Mouse (Mus musculus) erythroid progenitor cell, adult 5-6 weeks (primary cell): Measurements from ENCODE around the gene Ackr1. TPM values are rescaled to one million over a fixed set of nuclear protein-coding genes. Genes with fewer than 3 reads are reported as not detected.
"Not testable (repeated sequence)": the region's sequence is repeated elsewhere in the genome, so short reads cannot be mapped to it uniquely, and the experiment has no call there.

ENCODE experiments used
- ATAC-seq: replicated peaks from 2 replicates; pipeline ENCODE4 v1.8.0; 2016; ENCODE audit warnings: moderate number of reproducible peaks, mild to moderate bottlenecking, moderate TSS enrichment, inconsistent platforms; ENCODE audit not compliant: poor library complexity, low FRiP score, severe bottlenecking
- total RNA-seq, 2 experiments: library from RNA; stranded (forward) in 1 of 2; stranded (reverse) in 1 of 2; fragments of 150-400 nt in 1 of 2; fragments of 186-747, 209-891 nt in 1 of 2; gene quantifications; 2 replicates each; pipeline versions ENCODE4 v1.2.3 to v1.2.4; 2015 to 2017; ENCODE audit warnings: low replicate concordance in 2 of 2

Ackr1 gene
- total RNA-seq, 2 experiments from 2014 or later: 67.1 to 223 TPM

DNA sequence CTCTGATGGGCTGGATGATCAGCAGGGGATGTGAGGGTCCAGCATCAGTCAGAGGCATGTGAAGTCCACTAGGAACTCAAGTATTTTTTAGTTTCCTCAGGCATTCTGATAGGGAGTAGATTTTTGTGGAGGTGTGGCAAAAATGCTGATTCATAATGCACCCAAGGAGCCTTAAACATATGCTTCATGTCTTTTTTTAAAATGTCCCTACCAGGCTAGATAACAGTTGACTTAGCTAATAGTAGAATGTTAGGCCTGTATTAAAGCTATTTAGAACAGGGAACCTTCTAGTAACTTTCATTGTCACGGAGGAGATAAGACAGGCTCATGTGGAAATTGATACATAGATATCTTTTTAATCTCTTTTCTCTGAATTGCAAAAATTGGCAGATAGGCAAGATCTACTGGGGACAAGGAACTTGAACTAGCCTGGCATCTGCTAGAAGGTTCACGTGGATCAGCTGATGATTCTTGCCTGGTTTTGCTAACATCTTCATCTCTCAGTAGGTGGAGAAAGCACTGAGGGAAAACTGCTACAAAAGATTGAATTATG, 15.5 kb downstream of the Ackr1 start:
- ATAC-seq: 0 out of 2 replicates have a peak, but pooled peaks have one; percentile 45

GRCm38 (mm10) chr1:173315725-173316124, 17.8 kb downstream of the Ackr1 start:
- ATAC-seq: no peak

DNA sequence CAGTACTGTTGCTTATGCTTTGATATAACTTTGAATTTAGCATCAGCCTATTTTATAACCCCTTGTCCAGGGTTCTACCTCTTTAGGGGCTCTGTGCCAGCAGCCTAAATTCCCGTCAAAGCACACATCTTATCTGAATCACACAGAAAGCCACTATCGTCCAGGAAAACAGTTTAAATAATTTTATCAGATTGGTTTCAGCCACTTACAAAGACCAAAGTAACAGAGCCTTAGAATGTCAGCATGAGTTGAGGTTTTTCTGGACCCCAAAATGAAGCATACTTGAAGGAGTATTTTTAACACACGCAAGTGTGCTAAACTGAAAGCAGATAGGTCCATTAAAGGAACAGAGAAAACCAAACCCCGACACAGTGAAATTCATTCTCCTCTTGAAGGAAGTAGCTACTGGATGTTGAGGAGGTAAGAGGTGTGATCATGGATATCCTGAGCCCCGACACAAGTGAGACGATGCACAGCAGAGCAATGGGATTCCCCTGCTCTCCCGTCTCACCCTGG, 20.0 kb downstream of the Ackr1 start:
- ATAC-seq: not testable (repeated sequence)

- not testable (repeated sequence) for ATAC-seq
These were observed 30.8 kb downstream of the Ackr1 start for GRCm38 (mm10) chr1:173302795-173303194.

Other genes with a start within 250 kb of the Ackr1 start
- gene Olfr1408, start 196.4 kb downstream of the Ackr1 start, total RNA-seq (2015; ENCODE audit: low replicate concordance): not detected in 2 replicates
- gene Olfr1408, start 196.4 kb downstream of the Ackr1 start, total RNA-seq (2017; ENCODE audit: low replicate concordance): not detected in 2 replicates
- not detected in 2 replicates for gene Olfr1406, start 143.1 kb downstream of the Ackr1 start, total RNA-seq (2015; ENCODE audit: low replicate concordance)
- not detected in 2 replicates for gene Olfr1406, start 143.1 kb downstream of the Ackr1 start, total RNA-seq (2017; ENCODE audit: low replicate concordance)
- gene Olfr218, start 135.9 kb downstream of the Ackr1 start, total RNA-seq (2015; ENCODE audit: low replicate concordance): not detected in 2 replicates
- not detected in 2 replicates for gene Olfr218, start 135.9 kb downstream of the Ackr1 start, total RNA-seq (2017; ENCODE audit: low replicate concordance)
- gene Olfr1404, start 121.4 kb downstream of the Ackr1 start, total RNA-seq (2015; ENCODE audit: low replicate concordance): not detected in 2 replicates
- gene Olfr1404, start 121.4 kb downstream of the Ackr1 start, total RNA-seq (2017; ENCODE audit: low replicate concordance): not detected in 2 replicates
- gene Fcer1a, start 106.5 kb downstream of the Ackr1 start, total RNA-seq (2015; ENCODE audit: low replicate concordance): 13.0 TPM in 2 replicates
- 5.7 and 9.0 TPM in 2 replicates for gene Fcer1a, start 106.5 kb downstream of the Ackr1 start, total RNA-seq (2017; ENCODE audit: low replicate concordance)
- not detected in 2 replicates for gene Olfr418, start 67.7 kb downstream of the Ackr1 start, total RNA-seq (2015; ENCODE audit: low replicate concordance)
- not detected in 2 replicates for gene Olfr418, start 67.7 kb downstream of the Ackr1 start, total RNA-seq (2017; ENCODE audit: low replicate concordance)
- not detected in 2 replicates for gene Mptx2, start 56.0 kb downstream of the Ackr1 start, total RNA-seq (2015; ENCODE audit: low replicate concordance)
- not detected in 2 replicates for gene Mptx2, start 56.0 kb downstream of the Ackr1 start, total RNA-seq (2017; ENCODE audit: low replicate concordance)
- gene Aim2, start 17.1 kb upstream of the Ackr1 start, total RNA-seq (2015; ENCODE audit: low replicate concordance): 101 and 132 TPM in 2 replicates
- gene Aim2, start 17.1 kb upstream of the Ackr1 start, total RNA-seq (2017; ENCODE audit: low replicate concordance): 121 and 141 TPM in 2 replicates
- not detected in 2 replicates for gene Cadm3, start 33.9 kb upstream of the Ackr1 start, total RNA-seq (2015; ENCODE audit: low replicate concordance)
- 7.8 TPM in 2 replicates for gene Cadm3, start 33.9 kb upstream of the Ackr1 start, total RNA-seq (2017; ENCODE audit: low replicate concordance)
- 2.5 and 10.5 TPM in 2 replicates for gene Ifi206, start 157.3 kb upstream of the Ackr1 start, total RNA-seq (2015; ENCODE audit: low replicate concordance)
- gene Ifi206, start 157.3 kb upstream of the Ackr1 start, total RNA-seq (2017; ENCODE audit: low replicate concordance): 0.08 and 1.0 TPM in 2 replicates
- gene Ifi214, start 202.2 kb upstream of the Ackr1 start, total RNA-seq (2015; ENCODE audit: low replicate concordance): 2.1 TPM in 1 of 2 replicates, not detected in the other
- 0.77 TPM in 1 of 2 replicates, not detected in the other for gene Ifi214, start 202.2 kb upstream of the Ackr1 start, total RNA-seq (2017; ENCODE audit: low replicate concordance)